Mouse (Mus musculus) left cerebral cortex, adult 18-20 months (tissue): Measurements from ENCODE around the gene Fsd1l. TPM values are rescaled to one million over a fixed set of nuclear protein-coding genes. Genes with fewer than 3 reads are reported as not detected.
A peak's percentile ranks its signal among the peaks of the same experiment; 100 is the strongest.
"Not testable (repeated sequence)": the region's sequence is repeated elsewhere in the genome, so short reads cannot be mapped to it uniquely, and the experiment has no call there.

Experiments
- DNase-seq, 2 experiments: peaks; one replicate each; pipeline ENCODE4 v3.0.0; 2021 to 2022; ENCODE audit warnings: low spot score in 2 of 2, mixed read lengths in 1 of 2
- total RNA-seq, 2 experiments: library from RNA; stranded (reverse); gene quantifications; 2 replicates each; pipeline ENCODE4 v1.2.3; 2021

Gene Fsd1l
- total RNA-seq, 2 experiments from 2014 or later = 31.0 to 34.4 TPM

DNA sequence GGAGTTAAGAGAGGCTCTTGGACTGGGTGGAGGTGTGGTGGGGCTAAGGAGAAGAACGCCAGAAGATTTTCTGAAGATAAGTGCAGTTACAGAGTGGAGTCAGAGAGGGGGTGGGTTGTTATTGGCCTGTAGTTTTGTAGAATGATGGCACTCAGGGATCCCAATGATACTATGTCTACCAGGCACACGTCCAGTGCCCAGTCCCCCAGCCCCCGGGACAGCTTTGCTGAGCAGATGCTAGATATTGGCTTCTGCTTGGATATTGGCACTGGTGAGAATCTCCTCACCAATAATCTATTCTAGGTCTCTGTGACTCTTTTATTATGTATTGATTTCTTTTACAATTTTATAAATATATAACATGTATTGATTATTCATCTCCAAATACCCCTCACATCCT is 6.0 kb upstream of the Fsd1l start:
- DNase-seq = no peak

DNA sequence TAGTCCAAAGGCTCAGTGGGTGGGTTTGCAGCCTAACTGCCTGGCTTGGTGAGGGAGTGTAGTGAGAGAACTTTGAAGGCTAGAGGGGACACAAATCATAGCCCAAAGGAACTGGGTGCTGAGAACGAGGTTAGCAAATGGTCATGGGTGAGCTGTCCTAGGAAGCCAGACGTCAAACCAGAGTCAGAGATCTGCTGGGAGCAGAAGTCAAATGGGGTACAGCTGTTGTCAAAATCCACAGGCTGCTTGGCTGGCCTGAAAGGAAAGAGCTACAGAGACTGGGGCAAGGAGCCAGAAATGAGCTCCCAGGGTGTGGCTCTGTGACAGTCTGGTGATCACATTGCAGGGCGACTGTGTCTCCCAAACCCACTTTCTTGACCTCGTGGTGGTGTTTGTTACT is 2.3 kb upstream of the Fsd1l start:
- no peak for DNase-seq

- DNase-seq = no peak
These were observed 332 bp upstream of the Fsd1l start for GRCm38 (mm10) chr4:53630963-53631315.

DNA sequence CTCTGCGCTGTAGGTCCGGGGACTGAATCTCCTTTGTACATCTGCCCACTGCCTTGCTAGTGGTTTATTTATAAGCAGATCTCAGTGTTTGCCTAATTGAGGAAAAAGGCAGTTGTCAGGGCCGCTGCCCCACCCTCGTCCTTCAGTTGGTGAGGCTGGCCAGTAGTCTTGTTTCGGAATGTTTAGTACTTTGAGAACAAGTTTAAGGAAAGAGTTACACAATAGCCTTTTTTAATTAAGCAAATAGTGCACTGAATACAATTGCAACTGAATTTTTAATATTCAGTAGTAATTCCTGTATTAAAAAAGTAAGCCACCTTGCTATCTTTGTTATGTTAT is 709 bp downstream of the Fsd1l start:
- DNase-seq = no peak

GRCm38 (mm10) chr4:53635336-53635735 is 4.1 kb downstream of the Fsd1l start:
- DNase-seq = no peak

DNA sequence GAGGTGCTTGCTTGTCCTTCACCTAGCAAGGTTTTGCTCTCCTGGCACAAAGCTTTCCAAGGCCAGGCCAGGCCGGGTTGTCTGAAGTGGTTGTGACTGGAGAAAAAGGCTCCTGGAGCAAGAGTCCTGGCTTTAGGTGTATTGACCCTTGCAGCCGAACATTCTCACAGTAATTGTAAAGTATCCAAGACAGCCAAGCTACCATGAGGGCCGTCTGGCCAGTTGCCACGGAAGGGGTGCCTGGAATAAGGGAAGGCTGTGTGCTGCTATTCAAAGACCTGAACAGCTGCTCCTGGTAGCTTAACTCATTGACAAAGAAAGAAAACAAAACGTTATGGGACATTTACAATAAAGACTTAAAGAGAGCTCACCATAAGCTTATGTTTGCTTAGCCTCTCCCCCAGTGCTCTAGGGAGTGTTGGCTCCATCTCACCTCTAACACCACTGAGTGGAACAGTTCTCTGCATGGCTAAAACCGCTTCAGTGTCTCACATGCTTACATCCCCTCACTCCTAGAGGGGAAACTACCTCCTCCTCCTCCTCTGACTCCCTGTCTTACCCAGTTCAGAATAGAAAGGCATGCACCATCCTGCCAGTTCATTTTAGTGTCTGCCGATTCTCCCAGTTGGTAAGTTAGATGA is 6.1 kb downstream of the Fsd1l start:
- DNase-seq = no peak

- DNase-seq = no peak
These were observed 7.4 kb downstream of the Fsd1l start for GRCm38 (mm10) chr4:53638549-53639123.

DNA sequence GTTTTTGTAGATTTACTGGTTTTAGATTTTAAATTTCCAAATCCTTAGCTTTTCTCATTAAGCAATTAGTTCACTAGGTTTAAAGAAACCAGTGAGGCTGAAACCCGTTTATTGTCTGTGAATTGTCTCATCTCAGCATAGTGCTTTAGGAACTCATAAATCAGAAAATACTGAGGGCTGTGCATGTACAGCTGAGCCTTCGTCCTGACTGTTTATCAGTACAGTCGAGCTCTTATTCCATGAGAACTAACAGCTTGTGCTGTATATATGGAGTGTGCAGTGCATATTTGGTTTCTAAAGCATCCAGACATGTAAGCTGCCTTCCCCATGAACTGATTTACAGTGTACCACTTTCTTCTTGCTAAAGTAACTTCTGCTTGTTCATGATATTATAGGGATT is 26.8 kb downstream of the Fsd1l start:
- DNase-seq = no peak

- DNase-seq = no peak
These were observed 29.4 kb downstream of the Fsd1l start for GRCm38 (mm10) chr4:53660711-53661110.

- DNase-seq = no peak
These were observed 50.8 kb downstream of the Fsd1l start for GRCm38 (mm10) chr4:53682092-53682491.

DNA sequence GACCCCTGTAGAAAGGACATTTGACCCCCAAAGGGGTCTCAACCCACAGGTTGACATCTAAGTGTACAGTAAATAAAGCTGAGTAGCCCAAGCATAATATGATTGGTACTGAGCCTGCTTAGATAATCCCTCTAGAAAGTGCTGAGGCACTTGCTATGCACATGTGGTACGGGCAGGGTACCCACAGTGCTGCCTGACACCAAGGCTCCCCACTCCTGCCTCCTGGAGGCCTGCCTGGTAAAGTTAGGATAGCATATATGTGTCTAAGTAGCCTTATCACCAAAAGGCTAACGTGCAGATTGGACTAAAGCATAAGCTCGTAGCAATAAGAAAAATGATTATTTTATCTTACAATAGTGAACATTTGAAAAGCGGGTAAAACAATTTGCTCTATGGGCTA is 57.7 kb downstream of the Fsd1l start:
- DNase-seq = no peak

GRCm38 (mm10) chr4:53691418-53691817 is 60.1 kb downstream of the Fsd1l start:
- peak in 1 of 2 experiments; percentile 19 for DNase-seq

- DNase-seq = not testable (repeated sequence)
These were observed 77.9 kb downstream of the Fsd1l start for GRCm38 (mm10) chr4:53709166-53709565.

DNA sequence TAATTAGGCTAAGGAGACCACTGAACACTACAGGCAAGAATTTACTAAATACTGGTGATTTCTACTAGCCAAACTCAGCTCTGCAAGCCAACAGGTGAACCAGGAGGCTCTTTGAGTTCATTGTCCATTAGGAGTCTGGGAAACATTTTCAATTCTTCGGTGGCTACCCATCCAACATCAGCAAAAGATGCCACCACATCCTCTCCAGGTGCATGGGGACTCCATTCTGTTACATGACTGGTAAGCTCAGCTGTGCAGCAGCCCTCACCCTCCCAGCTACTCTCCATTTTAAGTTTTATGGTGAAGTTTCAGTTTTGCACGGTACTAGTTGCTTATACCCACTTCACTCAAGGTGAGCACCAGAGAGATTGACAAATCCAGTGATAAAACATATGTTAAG is 78.8 kb downstream of the Fsd1l start:
- DNase-seq = no peak

GRCm38 (mm10) chr4:53710555-53711328 is 79.5 kb downstream of the Fsd1l start:
- no peak for DNase-seq

DNA sequence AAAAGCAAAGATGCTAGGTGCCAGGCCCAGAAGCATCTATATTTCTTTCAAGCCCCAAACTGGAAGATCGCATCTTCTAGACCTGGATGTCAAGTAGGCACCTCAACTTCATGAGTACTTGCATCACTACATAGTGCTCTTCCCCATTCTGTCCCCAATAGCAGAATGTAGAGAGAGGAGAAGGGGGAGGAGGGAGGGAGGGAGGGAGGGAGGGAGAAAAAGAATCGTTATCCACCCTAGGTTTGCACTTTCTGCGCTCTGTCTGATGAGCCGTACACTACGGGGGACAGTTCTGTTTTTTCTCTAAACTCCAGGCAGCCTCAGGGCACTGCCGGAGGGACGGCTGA is 82.4 kb downstream of the Fsd1l start, which contains the start of gene Fktn:
Gene Fktn (plus strand): TSS at position 295 of the 347 bp plus-strand sequence.
- DNase-seq = no peak

DNA sequence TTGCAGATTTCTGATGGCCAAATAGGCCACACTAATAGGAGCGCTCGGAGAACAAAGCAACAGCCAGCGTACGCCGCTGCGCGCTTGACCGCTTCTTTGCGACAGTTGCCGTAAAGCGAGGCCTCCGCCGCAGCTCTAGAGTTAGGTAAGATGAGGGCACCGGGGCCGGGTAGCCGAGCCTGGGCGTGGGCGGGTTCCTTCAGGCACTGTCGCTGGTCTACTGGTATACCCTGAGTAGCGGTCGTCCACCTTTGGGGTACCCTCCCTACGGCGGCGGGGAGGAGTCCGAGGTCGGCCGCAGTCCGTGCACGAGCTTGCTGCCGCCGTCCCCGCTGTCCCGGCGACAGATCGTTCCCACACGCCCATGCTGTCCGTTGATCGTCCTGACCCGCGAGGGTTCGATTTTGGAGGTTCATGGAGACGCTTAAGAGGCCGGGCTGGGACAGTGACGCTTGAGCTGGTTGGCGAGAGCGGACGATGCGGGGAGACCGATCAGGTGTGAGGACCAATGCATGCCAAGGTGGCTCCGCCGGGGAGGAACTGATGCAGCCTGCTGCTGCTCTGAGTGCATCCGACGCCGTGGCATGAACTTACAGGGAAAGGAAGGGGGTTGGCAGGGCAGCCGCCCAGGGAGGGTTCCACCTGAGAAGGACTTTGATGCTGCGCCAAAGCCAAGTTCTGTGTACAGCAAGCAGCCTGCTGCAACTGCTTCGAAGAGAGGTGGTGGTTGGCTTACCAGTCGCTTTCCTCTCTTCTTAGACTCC is 83.0 kb downstream of the Fsd1l start:
- peak; percentile 92 to 94 for DNase-seq

- DNase-seq = no peak
These were observed 84.7 kb downstream of the Fsd1l start for GRCm38 (mm10) chr4:53715977-53716376.

DNA sequence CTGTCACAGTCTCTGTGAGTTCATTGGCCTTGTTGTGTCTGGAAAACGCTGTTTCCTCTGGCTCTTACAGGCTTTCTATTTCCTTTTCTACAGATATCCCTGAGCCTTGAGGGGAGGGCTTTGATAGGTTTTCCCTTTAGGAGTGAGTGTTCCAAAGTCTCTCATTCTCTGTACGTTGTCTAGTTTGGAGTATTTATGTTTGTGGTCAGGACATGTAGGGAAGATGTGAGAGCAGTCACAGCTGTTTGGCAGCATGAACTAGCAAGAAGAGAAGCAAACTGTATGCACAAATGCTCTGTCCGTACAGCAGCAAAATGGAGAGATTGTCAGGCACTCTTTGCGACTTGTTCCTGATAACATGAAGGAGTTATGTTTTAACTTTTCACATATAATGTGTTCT is 86.3 kb downstream of the Fsd1l start:
- DNase-seq = no peak

DNA sequence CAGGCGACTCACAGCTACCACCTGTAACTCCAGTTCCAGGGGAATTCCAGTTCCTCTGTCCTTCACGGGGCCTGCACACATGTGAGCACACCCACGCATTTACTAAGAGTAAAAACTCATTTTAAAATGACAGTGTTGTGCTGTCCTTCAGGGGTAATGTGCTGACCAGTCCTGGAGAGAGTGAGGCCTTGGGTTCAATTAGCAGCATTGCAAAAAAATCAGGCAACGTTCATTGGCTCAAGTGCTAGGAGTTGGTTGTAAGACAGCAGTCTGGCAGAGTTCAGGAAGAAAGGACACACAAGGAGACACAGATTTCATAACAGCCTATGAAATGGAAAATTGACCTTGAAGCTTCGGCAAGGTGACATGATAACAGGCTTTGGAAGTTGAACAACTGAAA is 87.0 kb downstream of the Fsd1l start:
- no peak for DNase-seq

GRCm38 (mm10) chr4:53722506-53722905 is 91.2 kb downstream of the Fsd1l start:
- no peak for DNase-seq

- not testable (repeated sequence) for DNase-seq
These were observed 94.8 kb downstream of the Fsd1l start for GRCm38 (mm10) chr4:53726100-53726499.
